Mouse (Mus musculus) neural tube, embryonic 15.5 days (tissue): ENCODE data around the gene Golga4. TPM values are rescaled to one million over a fixed set of nuclear protein-coding genes. Genes with fewer than 3 reads are reported as not detected.

Experiments used
- ATAC-seq: fragments of 200-750 bp; cut with Nextera tagmentation; 2 replicates; pipeline ENCODE4 v1.8.0; 2017; ENCODE audit warnings: mild to moderate bottlenecking, moderate TSS enrichment, moderate library complexity; ENCODE audit not compliant: low FRiP score
- H3K27ac ChIP-seq: fragments of 300-500 bp; sonication (generic); replicated peaks from 2 replicates; pipeline ENCODE4 v1.5.1; 2015; ENCODE audit warnings: mild to moderate bottlenecking, inconsistent platforms
- H3K27me3 ChIP-seq: fragments of 300-500 bp; sonication (generic); replicated peaks from 2 replicates; pipeline ENCODE4 v1.6.1; 2015; ENCODE audit warnings: inconsistent platforms
- H3K36me3 ChIP-seq: fragments of 300-500 bp; sonication (generic); 2 replicates; pipeline ENCODE4 v1.6.1; 2015; ENCODE audit warnings: inconsistent platforms
- H3K4me1 ChIP-seq: fragments of 300-500 bp; sonication (generic); 2 replicates; pipeline ENCODE4 v1.6.1; 2015; ENCODE audit warnings: inconsistent platforms
- H3K4me2 ChIP-seq: fragments of 300-500 bp; sonication (generic); 2 replicates; pipeline ENCODE4 v1.6.1; 2015; ENCODE audit warnings: inconsistent platforms, mild to moderate bottlenecking, moderate library complexity
- H3K4me3 ChIP-seq: fragments of 300-500 bp; sonication (generic); replicated peaks from 2 replicates; pipeline ENCODE4 v1.5.1; 2015; ENCODE audit warnings: mild to moderate bottlenecking, inconsistent platforms
- H3K9ac ChIP-seq: fragments of 300-500 bp; sonication (generic); replicated peaks from 2 replicates; pipeline ENCODE4 v1.6.1; 2015; ENCODE audit warnings: mild to moderate bottlenecking, inconsistent platforms
- H3K9me3 ChIP-seq: fragments of 300-500 bp; sonication (generic); replicated peaks from 2 replicates; pipeline ENCODE4 v1.6.1; 2016; ENCODE audit warnings: inconsistent platforms
- WGBS: fragments of 180-500 bp; shearing (Covaris S2); methylation state at CpG from one replicate; pipeline ENCODE4 v1.1.7; 2015; ENCODE audit warnings: mixed read lengths; 5-methylcytosine and 5-hydroxymethylcytosine counted together
- polyA plus RNA-seq: library from polyadenylated mRNA; unstranded; fragments of >200 nt; fragmentation: Nextera tagmentation; extraction: Ambion mirVana; gene quantifications from 2 replicates; pipeline ENCODE4 v1.2.1, GENCODE M21; 2015

Gene Golga4
- 44.4 and 45.2 TPM in 2 replicates for polyA plus RNA-seq

DNA sequence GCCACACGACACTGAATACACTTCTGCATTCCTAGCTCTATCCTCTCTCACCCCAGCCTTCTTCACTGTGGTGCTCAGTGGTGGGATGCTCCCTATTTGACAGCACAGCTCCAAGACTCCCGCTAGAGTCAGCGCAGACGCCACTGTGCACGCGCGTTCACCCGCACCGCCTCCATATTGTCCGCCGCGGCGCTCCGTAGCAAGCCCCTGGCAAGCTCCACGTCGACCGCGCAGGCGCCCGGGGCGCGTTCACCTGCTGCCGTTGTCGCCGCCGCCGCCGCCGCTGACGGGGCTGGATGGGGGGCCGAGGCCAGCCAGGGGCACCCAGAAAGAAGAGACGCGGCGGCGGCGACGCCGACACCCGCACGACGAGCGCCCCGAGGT, at the start of gene Golga4:
Gene Golga4, plus strand, starts transcription at position 248 of the 384 bp plus-strand sequence.
- no peaks in the 10 kb centered on the region for H3K9me3 ChIP-seq
- ATAC-seq = peak; percentile 92
- no peaks in the 10 kb centered on the region for H3K27me3 ChIP-seq
- no peaks in the 10 kb centered on the region for H3K36me3 ChIP-seq
- H3K4me1 ChIP-seq = peaks cover 39% of the 10 kb centered on the region
- peak within 1 kb of the TSS; percentile 98 for H3K4me2 ChIP-seq
- peak within 1 kb of the TSS; percentile 76 for H3K27ac ChIP-seq
- H3K4me3 ChIP-seq = peak within 1 kb of the TSS; percentile 75
- peak within 1 kb of the TSS; percentile 88 for H3K9ac ChIP-seq
- under 1% methylated on average over 43 of the region's 43 CpGs for WGBS

DNA sequence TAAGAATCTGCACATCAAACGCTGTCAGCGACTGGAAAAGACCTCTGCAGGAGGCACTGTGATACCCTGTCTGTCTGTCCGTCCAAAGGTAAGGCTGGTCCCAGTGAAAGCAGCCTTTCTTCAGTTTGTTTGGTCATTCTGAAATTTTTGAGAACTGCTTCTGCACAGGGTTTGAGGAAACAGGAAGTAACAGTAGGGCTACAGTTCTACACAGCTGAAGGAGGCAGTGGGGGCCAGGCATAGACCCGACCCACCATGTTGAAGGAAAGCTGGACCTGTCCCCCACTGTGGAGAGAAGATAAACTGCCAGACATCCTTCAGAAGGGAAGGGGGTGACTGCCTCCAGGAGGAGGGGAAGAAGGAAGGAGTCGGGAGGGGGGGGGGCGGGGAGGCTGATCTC, 49.7 kb upstream of the Golga4 start:
- Histone ChIP-seq H3K4me1 (peaks cover 5% of the 10 kb centered on the region; the same call in 1 of the 2 replicates), H3K9ac (no peak overlapping the region), H3K9me3 (no peaks in the 10 kb centered on the region), H3K4me3 (no peak overlapping the region), H3K36me3 (no peaks in the 10 kb centered on the region), H3K27me3 (no peaks in the 10 kb centered on the region), H3K4me2 (no peak overlapping the region), H3K27ac (no peak overlapping the region)
- WGBS = 47% methylated on average over 6 of the region's 6 CpGs
- ATAC-seq = no peak

DNA sequence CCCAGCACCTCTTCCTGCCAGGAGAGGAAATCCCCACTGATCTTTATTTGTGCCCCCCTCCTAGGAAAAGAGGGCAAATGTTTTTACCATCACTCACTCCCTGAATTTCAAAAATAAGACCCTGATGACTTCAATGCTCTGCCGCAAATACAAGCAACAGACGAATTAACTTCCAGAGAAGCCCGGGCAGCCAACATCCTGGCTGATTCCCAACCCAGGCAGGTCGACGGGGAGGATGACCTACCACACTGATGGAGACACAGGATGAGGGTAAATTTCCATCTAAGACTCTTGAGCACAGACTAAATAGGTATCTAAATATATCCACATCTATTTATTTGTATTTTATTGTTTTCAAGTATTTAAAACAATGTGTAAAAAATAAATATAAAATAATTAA, 48.0 kb upstream of the Golga4 start:
- Histone ChIP-seq H3K4me2 (no peak overlapping the region), H3K4me1 (peaks cover 5% of the 10 kb centered on the region; the same call in 1 of the 2 replicates), H3K4me3 (no peak overlapping the region), H3K9ac (no peak overlapping the region), H3K27me3 (no peaks in the 10 kb centered on the region), H3K36me3 (no peaks in the 10 kb centered on the region), H3K27ac (no peak overlapping the region), H3K9me3 (no peaks in the 10 kb centered on the region)
- no peak for ATAC-seq
- WGBS = 13% methylated on average over 5 of the region's 5 CpGs

DNA sequence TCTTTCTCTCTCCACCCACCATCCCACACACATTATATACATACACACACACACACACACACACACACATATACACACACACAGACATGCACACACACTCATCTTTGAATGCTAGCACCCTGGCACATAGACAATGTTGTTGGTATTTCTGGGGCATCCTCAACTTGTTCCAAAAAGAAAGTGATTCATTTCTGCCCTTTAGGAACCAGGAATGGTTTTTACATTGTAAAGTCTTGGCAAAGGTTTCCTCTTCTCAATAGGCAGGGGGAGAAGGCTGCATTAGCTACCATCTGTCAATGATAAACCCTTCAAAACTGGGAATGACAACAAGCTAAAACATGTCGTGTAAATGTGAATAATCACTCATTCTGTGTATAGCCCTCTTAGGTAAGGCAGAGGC, 42.0 kb upstream of the Golga4 start:
- 69% methylated on average over 1 of the region's 1 CpGs for WGBS
- no peak overlapping the region for H3K4me3 ChIP-seq
- ATAC-seq = no peak
- no peak overlapping the region for H3K9ac ChIP-seq
- no peak overlapping the region for H3K4me2 ChIP-seq
- H3K4me1 ChIP-seq = peaks cover 5% of the 10 kb centered on the region; the same call in 1 of the 2 replicates
- H3K36me3 ChIP-seq = no peaks in the 10 kb centered on the region
- H3K27me3 ChIP-seq = peaks cover 22% of the 10 kb centered on the region
- no peaks in the 10 kb centered on the region for H3K9me3 ChIP-seq
- H3K27ac ChIP-seq = no peak overlapping the region

DNA sequence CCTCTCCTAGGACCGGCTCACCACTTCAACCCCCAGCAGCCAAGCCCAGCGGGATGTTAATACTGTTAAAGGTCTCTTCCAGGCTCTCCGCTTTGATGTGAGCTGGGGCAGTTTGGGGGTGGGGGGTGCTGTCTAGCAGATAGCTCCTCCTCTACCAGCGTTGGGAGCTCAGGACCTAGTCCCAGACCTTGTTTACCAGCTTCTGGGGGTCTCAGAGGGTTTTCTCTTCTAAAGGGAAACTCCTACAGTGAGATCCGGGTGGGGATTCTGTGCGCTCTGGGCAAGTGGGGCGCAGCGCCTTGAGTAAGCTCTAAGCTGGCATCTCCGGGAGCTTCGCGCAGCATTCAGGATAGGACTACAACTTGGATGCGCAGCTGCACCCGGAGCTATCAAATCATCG, 37.8 kb upstream of the Golga4 start:
- Histone ChIP-seq H3K4me1 (peaks cover 5% of the 10 kb centered on the region; the same call in 1 of the 2 replicates), H3K27ac (no peak overlapping the region), H3K9ac (no peak overlapping the region), H3K4me3 (no peak overlapping the region), H3K36me3 (no peaks in the 10 kb centered on the region), H3K9me3 (no peaks in the 10 kb centered on the region), H3K27me3 (peaks cover 62% of the 10 kb centered on the region), H3K4me2 (no peak overlapping the region)
- ATAC-seq = no peak
- 1% methylated on average over 14 of the region's 14 CpGs for WGBS

DNA sequence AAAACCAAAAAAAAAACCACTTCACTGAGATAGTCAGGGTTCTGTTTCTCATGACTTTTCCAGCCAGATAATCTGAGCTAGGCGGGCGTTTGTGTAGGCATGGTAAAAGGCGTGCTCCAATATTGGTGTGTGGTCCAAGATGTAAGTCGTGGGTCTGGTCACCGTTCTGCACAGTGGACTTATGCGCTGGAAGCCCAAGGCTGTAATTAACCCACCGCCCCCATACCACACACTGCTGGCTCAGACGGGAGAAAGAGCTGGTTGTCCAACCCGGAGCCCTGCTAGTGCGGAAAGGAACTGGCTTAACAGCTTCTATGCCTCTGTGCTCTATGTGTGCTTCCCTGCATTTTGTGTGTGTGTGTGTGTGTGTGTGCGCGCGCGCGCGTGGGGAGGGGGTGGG, 36.8 kb upstream of the Golga4 start:
- H3K4me3 ChIP-seq = no peak overlapping the region
- no peak overlapping the region for H3K27ac ChIP-seq
- no peak overlapping the region for H3K4me2 ChIP-seq
- H3K9ac ChIP-seq = no peak overlapping the region
- peaks cover 5% of the 10 kb centered on the region; the same call in 1 of the 2 replicates for H3K4me1 ChIP-seq
- 15% methylated on average over 16 of the region's 16 CpGs for WGBS
- H3K27me3 ChIP-seq = peaks cover 63% of the 10 kb centered on the region
- no peak for ATAC-seq
- H3K36me3 ChIP-seq = no peaks in the 10 kb centered on the region
- H3K9me3 ChIP-seq = no peaks in the 10 kb centered on the region

DNA sequence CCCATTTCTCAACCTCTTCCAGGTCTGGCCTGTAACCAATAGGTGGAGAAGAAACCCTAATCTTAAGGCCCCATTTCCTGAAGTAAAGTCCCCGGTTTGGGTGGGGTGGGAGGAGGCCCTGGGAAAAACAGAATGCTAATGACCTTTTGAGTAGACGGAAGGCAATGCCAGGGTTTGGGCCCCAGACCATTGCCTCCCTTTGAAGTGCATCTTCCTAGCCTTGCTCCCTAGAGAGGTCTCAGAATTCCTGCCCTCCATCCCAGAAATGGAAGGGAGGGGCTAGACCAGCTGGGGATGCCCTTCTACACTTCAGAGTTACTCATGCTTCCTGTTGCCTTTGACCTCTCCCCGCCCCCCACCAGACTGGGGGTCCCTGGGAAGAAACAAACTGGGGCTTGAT, 34.8 kb upstream of the Golga4 start:
- H3K9me3 ChIP-seq = no peaks in the 10 kb centered on the region
- peaks cover 73% of the 10 kb centered on the region for H3K27me3 ChIP-seq
- WGBS = 14% methylated on average over 3 of the region's 3 CpGs
- H3K4me2 ChIP-seq = no peak overlapping the region
- no peak overlapping the region for H3K4me3 ChIP-seq
- no peak overlapping the region for H3K9ac ChIP-seq
- no peak for ATAC-seq
- H3K36me3 ChIP-seq = no peaks in the 10 kb centered on the region
- H3K27ac ChIP-seq = no peak overlapping the region
- peaks cover 7% of the 10 kb centered on the region for H3K4me1 ChIP-seq

DNA sequence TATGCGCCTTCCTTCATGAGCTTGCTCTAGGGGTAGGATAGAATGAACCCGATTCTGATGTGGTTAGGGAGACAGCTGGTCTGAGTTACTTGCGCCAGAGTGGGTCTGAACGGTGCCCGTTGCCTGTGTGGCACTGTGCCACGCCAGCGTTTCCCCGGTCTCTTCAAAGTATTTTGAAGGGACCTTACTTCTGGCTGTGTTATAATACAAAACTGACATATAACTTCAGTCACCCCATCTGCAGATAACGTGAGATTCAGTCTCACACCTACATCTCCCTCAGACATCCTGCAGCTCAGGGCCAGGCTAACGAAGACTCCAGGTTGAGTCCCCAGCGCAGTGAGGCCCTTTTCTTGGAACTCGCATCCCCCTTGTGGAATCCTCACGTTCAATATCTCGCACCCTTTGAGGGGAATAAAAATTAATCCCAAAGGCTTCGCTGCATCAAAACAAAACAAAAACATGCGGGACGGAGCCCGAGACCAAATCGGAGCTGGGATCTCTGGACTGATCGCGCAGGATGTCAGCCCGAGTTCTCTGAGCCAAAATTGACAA, 29.8 kb upstream of the Golga4 start:
- no peaks in the 10 kb centered on the region for H3K36me3 ChIP-seq
- no peak for ATAC-seq
- peak overlapping the region; percentile 59 for H3K4me2 ChIP-seq
- no peak overlapping the region for H3K4me3 ChIP-seq
- no peak overlapping the region for H3K27ac ChIP-seq
- no peaks in the 10 kb centered on the region for H3K9me3 ChIP-seq
- 1% methylated on average over 22 of the region's 22 CpGs for WGBS
- H3K27me3 ChIP-seq = peaks cover 76% of the 10 kb centered on the region
- H3K4me1 ChIP-seq = peaks cover 33% of the 10 kb centered on the region
- no peak overlapping the region for H3K9ac ChIP-seq

DNA sequence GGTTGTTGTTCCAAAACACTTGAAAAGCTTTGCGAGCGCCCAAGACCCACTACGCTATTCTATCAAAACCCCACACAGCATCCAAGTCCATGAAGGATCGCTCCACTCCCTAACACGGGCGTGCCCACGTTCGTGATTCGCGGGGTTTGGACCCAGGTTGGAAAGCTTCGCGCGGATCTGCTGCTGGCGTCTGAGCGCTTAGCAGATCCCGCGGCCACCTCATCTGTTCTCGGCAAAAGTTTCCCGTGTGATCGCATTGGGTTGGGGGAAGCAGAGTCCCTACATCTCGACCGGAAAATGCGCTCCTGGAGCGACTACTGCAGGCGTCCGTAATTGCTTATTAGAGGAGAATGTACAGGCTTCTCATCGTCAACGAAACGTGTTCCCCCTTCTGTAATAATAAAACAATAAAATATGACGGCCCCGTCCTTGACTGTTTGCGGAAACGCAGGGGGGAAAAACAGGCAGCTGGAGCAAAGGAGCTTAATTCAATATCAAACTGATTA, 29.2 kb upstream of the Golga4 start:
- Histone ChIP-seq H3K4me1 (peaks cover 33% of the 10 kb centered on the region), H3K9ac (no peak overlapping the region), H3K27ac (no peak overlapping the region), H3K4me3 (peak overlapping the region; percentile 1; the same call in 1 of the 2 replicates), H3K9me3 (no peaks in the 10 kb centered on the region), H3K36me3 (no peaks in the 10 kb centered on the region), H3K27me3 (peaks cover 74% of the 10 kb centered on the region), H3K4me2 (peak overlapping the region; percentile 59)
- no peak for ATAC-seq
- under 1% methylated on average over 33 of the region's 33 CpGs for WGBS

DNA sequence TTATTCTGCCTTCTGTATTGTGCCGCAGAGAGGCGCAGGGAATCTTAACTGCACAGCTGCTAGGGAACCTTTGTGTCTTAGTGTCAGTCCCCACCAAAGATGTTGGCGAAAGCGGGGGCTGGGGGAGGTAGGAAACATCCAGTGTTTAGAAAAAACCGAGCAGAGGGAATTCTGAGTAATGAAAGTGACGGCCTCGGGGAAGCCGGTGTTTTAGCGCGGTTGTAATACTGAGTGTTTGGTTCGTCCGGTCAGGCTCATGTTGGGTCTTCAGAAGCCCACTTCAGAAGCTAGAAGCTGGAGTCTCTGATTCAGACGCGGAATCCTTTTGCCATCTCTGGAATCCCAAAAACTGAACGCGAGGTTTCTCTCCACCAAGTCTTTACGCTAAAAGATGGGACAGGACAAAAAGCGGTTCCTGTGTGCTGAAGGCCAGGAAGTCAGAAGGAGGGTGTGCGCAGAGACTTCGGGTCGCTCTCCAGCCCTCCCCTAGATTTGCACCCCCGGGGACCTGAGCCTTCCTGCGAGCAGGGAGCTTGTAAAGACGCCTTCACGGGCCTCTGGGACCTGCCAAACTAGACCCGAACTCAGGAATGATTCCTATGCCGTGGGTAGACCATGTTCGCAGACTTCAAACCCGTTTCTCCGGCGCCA, 28.7 kb upstream of the Golga4 start:
- H3K4me3 ChIP-seq = peak overlapping the region; percentile 1; the same call in 1 of the 2 replicates
- no peaks in the 10 kb centered on the region for H3K36me3 ChIP-seq
- H3K9ac ChIP-seq = no peak overlapping the region
- peaks cover 33% of the 10 kb centered on the region for H3K4me1 ChIP-seq
- no peak overlapping the region for H3K27ac ChIP-seq
- ATAC-seq = no peak
- no peaks in the 10 kb centered on the region for H3K9me3 ChIP-seq
- WGBS = 1% methylated on average over 31 of the region's 31 CpGs
- H3K27me3 ChIP-seq = peaks cover 75% of the 10 kb centered on the region
- H3K4me2 ChIP-seq = peak overlapping the region; percentile 59

DNA sequence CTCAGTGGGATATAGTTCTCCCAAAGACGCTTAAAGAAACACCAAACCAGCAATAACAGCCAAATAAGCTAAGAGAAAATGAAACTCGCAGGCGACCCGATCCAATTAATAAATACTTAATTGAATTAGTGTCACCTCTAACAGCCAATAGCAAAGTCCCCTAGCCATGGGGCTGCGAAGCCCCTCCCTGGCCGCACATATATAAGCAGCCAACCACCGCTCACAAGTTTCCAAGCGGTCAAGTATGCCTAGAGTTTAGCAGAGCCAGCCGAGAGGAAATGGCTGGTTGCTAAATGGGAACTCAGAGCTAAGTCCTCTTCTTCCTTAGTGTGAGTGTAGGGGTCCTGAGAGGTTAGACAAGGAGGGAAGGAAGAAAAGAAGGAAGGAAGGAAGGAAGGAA, 28.1 kb upstream of the Golga4 start, which contains the start of gene Eomes:
Gene Eomes, plus strand, starts transcription at position 252 of the 400 bp plus-strand sequence.
- no peak within 1 kb of the TSS for H3K27ac ChIP-seq
- peak within 1 kb of the TSS; percentile 59 for H3K4me2 ChIP-seq
- H3K36me3 ChIP-seq = no peaks in the 10 kb centered on the region
- H3K27me3 ChIP-seq = peaks cover 74% of the 10 kb centered on the region
- H3K9me3 ChIP-seq = no peaks in the 10 kb centered on the region
- ATAC-seq = no peak
- WGBS = 0% methylated on average over 9 of the region's 9 CpGs
- no peak within 1 kb of the TSS for H3K9ac ChIP-seq
- H3K4me1 ChIP-seq = peaks cover 33% of the 10 kb centered on the region
- peak within 1 kb of the TSS; percentile 33 for H3K4me3 ChIP-seq

DNA sequence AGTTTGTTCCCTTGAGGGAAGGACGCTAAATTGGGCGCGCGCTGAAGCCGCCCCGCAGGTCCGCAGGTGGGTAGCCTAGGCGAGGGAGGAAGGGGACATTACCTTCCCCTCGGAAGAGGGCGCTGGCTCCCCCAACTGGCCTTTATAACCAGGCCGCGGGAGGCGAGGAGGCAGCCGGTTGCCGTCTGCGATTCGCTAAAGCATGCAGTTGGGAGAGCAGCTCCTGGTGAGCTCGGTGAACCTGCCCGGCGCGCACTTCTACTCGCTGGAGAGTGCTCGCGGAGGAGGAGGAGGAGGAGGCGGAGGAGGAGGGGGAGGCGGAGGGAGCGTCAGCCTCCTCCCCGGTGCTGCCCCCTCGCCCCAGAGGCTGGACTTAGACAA, 27.6 kb upstream of the Golga4 start:
- Histone ChIP-seq H3K27me3 (peaks cover 76% of the 10 kb centered on the region), H3K9ac (no peak overlapping the region), H3K36me3 (no peaks in the 10 kb centered on the region), H3K9me3 (no peaks in the 10 kb centered on the region), H3K4me2 (peak overlapping the region; percentile 59), H3K4me3 (peak overlapping the region; percentile 33), H3K27ac (no peak overlapping the region), H3K4me1 (peaks cover 33% of the 10 kb centered on the region)
- WGBS = 1% methylated on average over 27 of the region's 29 CpGs
- no peak for ATAC-seq
